Mouse (Mus musculus) embryonic facial prominence, embryonic 14.5 days (tissue): ENCODE measurements around the gene Pcbp4. TPM values are rescaled to one million over a fixed set of nuclear protein-coding genes. Genes with fewer than 3 reads are reported as not detected.
A peak's percentile ranks its signal among the peaks of the same experiment; 100 is the strongest.

Source experiments
- ATAC-seq: fragments of 200-750 bp; cut with Nextera tagmentation; 2 replicates; pipeline ENCODE4 v1.8.0; 2017; ENCODE audit warnings: low read depth, moderate number of reproducible peaks, moderate TSS enrichment
- DNase-seq: peaks from one replicate; pipeline ENCODE4 v3.0.0-alpha.2; 2015; ENCODE audit warnings: low spot score
- H3K27ac ChIP-seq: fragments of 300-500 bp; sonication (generic); replicated peaks from 2 replicates; pipeline ENCODE4 v1.5.1; 2014; ENCODE audit warnings: low read depth, mild to moderate bottlenecking, low read length, moderate library complexity
- H3K27me3 ChIP-seq: fragments of 300-500 bp; sonication (generic); replicated peaks from 2 replicates; pipeline ENCODE4 v1.6.1; 2014; ENCODE audit warnings: low read length; ENCODE audit not compliant: control insufficient read depth, insufficient read depth
- H3K36me3 ChIP-seq: fragments of 300-500 bp; sonication (generic); 2 replicates; pipeline ENCODE4 v1.6.1; 2014; ENCODE audit warnings: low read length, mixed read lengths; ENCODE audit not compliant: control insufficient read depth, insufficient read depth
- H3K4me1 ChIP-seq: fragments of 300-500 bp; sonication (generic); 2 replicates; pipeline ENCODE4 v1.6.1; 2014; ENCODE audit warnings: antibody characterized with exemption, low read length; ENCODE audit not compliant: control insufficient read depth, insufficient read depth
- H3K4me2 ChIP-seq: fragments of 300-500 bp; sonication (generic); 2 replicates; pipeline ENCODE4 v1.6.1; 2014; ENCODE audit warnings: low read depth, mild to moderate bottlenecking, low read length, moderate library complexity, mixed read lengths
- H3K4me3 ChIP-seq: fragments of 300-500 bp; sonication (generic); 2 replicates; pipeline ENCODE4 v1.5.1; 2014; ENCODE audit warnings: low read depth, mild to moderate bottlenecking, low read length
- H3K9ac ChIP-seq: fragments of 300-500 bp; sonication (generic); 2 replicates; pipeline ENCODE4 v1.6.1; 2014; ENCODE audit warnings: low read depth, mild to moderate bottlenecking, low read length, moderate library complexity, mixed read lengths
- H3K9me3 ChIP-seq: fragments of 300-500 bp; sonication (generic); 2 replicates; pipeline ENCODE4 v1.6.1; 2016; ENCODE audit warnings: low read length; ENCODE audit not compliant: control insufficient read depth
- WGBS: fragments of 180-500 bp; shearing (Covaris S2); extraction: QIAGEN DNeasy Blood & Tissue Kit; methylation state at CpG from one replicate; pipeline ENCODE4 v1.1.7; 2014; 5-methylcytosine and 5-hydroxymethylcytosine counted together
- polyA plus RNA-seq: library from polyadenylated mRNA; unstranded; fragments of >200 nt; fragmentation: Nextera tagmentation; extraction: Ambion mirVana; gene quantifications from 2 replicates; pipeline ENCODE4 v1.2.1, GENCODE M21; 2014

Pcbp4 gene
- polyA plus RNA-seq, 1 experiment from 2014 or later, result 90.2 TPM

DNA sequence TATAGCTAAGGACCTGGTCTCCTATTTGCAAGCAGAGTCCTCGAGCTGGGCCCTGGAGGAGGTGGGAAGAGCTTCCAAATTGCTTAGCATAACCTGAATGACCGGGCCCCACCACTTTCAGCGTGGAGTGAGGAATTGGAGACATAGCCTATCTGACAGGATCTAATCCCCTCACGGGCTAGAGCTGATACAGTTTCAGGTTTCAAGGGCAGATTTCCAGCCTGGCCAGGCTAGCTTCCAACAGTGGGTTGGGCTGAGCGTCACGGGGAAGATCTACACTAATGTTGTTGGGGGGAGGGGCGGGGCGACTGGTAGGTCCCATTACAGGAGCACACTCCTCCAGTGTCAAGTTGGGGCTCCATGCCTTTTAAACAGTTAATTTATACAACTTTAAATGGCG lies 2.4 kb upstream of the Pcbp4 start:
- peak overlapping the region; percentile 31 for H3K4me2 ChIP-seq
- ATAC-seq (peak; percentile 17; the same call in 1 of the 2 replicates), DNase-seq (peak; percentile 93)

GRCm38 (mm10) chr9:106451298-106451697 lies 1.8 kb upstream of the Pcbp4 start:
- H3K36me3 ChIP-seq, result no peaks in the 10 kb centered on the region
- 63% methylated on average over 11 of the region's 11 CpGs for WGBS
- ATAC-seq (no peak), DNase-seq (no peak)
- H3K27me3 ChIP-seq, result no peaks in the 10 kb centered on the region
- H3K4me3 ChIP-seq, result no peak overlapping the region
- H3K4me1 ChIP-seq, result peaks cover 64% of the 10 kb centered on the region
- H3K9ac ChIP-seq, result no peak overlapping the region
- H3K27ac ChIP-seq, result peak overlapping the region; percentile 17; the same call in 1 of the 2 replicates
- H3K9me3 ChIP-seq, result no peaks in the 10 kb centered on the region
- peak overlapping the region; percentile 31; the same call in 1 of the 2 replicates for H3K4me2 ChIP-seq

More for the DNA sequence above, 2.4 kb upstream of the Pcbp4 start:
- H3K27ac ChIP-seq, result peak overlapping the region; percentile 56
- H3K9me3 ChIP-seq, result no peaks in the 10 kb centered on the region
- H3K36me3 ChIP-seq, result no peaks in the 10 kb centered on the region
- H3K27me3 ChIP-seq, result no peaks in the 10 kb centered on the region
- H3K4me1 ChIP-seq, result peaks cover 59% of the 10 kb centered on the region
- no peak overlapping the region for H3K4me3 ChIP-seq
- WGBS, result 6% methylated on average over 9 of the region's 9 CpGs
- H3K9ac ChIP-seq, result peak overlapping the region; percentile 12; the same call in 1 of the 2 replicates

GRCm38 (mm10) chr9:106451899-106452298 lies 1.2 kb upstream of the Pcbp4 start:
- no peak for DNase-seq
- H3K4me1 ChIP-seq, result peaks cover 64% of the 10 kb centered on the region
- H3K36me3 ChIP-seq, result no peaks in the 10 kb centered on the region
- whole genome bisulfite sequencing, result 38% methylated on average over 2 of the region's 2 CpGs
- no peaks in the 10 kb centered on the region for H3K9me3 ChIP-seq
- H3K27me3 ChIP-seq, result no peaks in the 10 kb centered on the region
- 0 out of 2 replicates have a peak overlapping the region, but pooled peaks have one; percentile 89 for H3K27ac ChIP-seq
- no peak overlapping the region for H3K4me3 ChIP-seq
- H3K9ac ChIP-seq, result no peak overlapping the region
- ATAC-seq, result no peak
- no peak overlapping the region for H3K4me2 ChIP-seq

DNA sequence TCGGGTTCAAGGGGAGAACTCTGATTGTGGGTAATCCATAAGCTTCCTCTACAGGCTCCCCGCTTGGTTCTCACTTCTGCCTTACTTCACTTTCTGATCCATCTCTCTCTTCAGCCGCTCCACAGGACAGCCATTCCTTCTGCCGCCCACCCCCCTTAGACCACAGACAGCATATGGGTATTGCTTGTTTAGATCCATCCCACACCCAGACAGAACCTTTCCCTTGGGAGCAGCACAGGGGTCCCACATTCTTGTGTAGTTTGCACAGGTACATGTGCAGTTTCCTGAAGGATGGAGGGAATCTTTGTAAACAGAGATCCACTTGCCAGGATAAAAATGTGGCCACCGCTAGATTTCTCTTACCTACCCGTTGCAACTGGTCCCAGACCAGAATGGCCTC lies 740 bp upstream of the Pcbp4 start:
- Histone ChIP-seq H3K36me3 (no peaks in the 10 kb centered on the region), H3K4me1 (peaks cover 67% of the 10 kb centered on the region), H3K9ac (no peak overlapping the region), H3K4me3 (peak overlapping the region; percentile 74), H3K9me3 (no peaks in the 10 kb centered on the region), H3K27ac (peak overlapping the region; percentile 89), H3K27me3 (no peaks in the 10 kb centered on the region), H3K4me2 (peak overlapping the region; percentile 92; the same call in 1 of the 2 replicates)
- DNase-seq (no peak), ATAC-seq (no peak)
- WGBS, result 35% methylated on average over 6 of the region's 6 CpGs

DNA sequence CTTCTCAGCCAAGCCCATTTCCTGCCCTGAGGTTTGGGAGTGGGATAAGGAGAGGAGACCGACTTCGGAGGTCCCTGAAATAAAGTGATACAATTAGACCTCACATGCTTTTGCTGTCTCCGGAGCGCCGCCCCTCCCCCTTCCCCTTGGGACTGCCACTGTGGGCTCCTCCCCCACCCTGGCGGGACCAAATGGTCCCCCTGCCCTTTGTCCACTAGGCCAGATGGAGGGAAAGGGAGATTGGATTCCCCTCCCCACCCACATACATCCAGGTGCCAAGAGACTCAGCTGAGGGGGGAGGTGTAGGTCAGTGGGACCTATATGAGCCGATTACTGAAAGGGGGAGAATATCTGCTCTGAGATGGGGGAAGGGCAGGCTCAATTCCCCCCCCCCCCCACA lies 270 bp upstream of the Pcbp4 start:
- Histone ChIP-seq H3K36me3 (no peaks in the 10 kb centered on the region), H3K27ac (peak overlapping the region; percentile 89), H3K4me1 (peaks cover 70% of the 10 kb centered on the region), H3K4me2 (peak overlapping the region; percentile 92), H3K9ac (peak overlapping the region; percentile 86), H3K4me3 (peak overlapping the region; percentile 74), H3K27me3 (no peaks in the 10 kb centered on the region), H3K9me3 (no peaks in the 10 kb centered on the region)
- WGBS, result 2% methylated on average over 7 of the region's 7 CpGs
- DNase-seq (peak; percentile 56), ATAC-seq (no peak)

DNA sequence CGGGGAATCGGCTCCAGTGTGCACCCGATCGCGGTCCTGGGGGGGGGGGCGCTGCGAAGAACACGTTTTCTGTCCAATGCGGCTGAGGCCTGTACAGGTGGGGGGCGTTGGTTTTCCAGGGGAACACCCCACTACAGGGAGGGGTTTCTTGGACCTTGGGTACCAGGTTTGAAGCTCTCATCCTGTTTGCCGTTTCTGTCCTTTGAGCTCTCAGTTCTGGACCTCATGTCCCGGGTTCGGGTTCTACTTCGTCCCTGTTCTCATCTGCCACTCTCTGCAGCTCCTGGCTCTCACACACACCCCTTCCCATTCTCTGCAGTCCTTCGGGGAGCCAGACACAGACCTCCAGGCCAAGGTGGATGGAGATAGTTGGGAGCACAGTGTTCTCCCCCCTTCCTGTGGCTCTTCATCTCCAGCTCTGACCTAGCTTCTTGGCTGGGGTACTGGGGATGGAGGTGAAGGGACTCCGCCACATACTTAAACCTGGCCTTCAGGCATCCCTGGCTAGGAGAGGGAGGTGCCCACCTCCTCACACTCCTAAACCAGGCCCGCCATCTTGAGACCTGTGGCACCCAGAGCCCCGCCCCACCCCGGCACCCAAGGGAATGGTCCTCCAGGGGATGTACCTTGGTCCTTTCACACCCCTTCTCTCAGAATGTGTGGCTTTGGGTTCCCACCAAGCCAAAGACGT lies 1.1 kb downstream of the Pcbp4 start:
- 0% methylated on average over 10 of the region's 20 CpGs for WGBS
- peaks cover 71% of the 10 kb centered on the region for H3K4me1 ChIP-seq
- H3K27ac ChIP-seq, result peak overlapping the region; percentile 89
- 0 out of 2 replicates have a peak, but pooled peaks have one; percentile 1 for ATAC-seq
- H3K36me3 ChIP-seq, result no peaks in the 10 kb centered on the region
- H3K4me2 ChIP-seq, result peak overlapping the region; percentile 92
- H3K9me3 ChIP-seq, result no peaks in the 10 kb centered on the region
- H3K4me3 ChIP-seq, result peak overlapping the region; percentile 74
- peak; percentile 63 for DNase-seq
- H3K27me3 ChIP-seq, result no peaks in the 10 kb centered on the region
- H3K9ac ChIP-seq, result peak overlapping the region; percentile 86

DNA sequence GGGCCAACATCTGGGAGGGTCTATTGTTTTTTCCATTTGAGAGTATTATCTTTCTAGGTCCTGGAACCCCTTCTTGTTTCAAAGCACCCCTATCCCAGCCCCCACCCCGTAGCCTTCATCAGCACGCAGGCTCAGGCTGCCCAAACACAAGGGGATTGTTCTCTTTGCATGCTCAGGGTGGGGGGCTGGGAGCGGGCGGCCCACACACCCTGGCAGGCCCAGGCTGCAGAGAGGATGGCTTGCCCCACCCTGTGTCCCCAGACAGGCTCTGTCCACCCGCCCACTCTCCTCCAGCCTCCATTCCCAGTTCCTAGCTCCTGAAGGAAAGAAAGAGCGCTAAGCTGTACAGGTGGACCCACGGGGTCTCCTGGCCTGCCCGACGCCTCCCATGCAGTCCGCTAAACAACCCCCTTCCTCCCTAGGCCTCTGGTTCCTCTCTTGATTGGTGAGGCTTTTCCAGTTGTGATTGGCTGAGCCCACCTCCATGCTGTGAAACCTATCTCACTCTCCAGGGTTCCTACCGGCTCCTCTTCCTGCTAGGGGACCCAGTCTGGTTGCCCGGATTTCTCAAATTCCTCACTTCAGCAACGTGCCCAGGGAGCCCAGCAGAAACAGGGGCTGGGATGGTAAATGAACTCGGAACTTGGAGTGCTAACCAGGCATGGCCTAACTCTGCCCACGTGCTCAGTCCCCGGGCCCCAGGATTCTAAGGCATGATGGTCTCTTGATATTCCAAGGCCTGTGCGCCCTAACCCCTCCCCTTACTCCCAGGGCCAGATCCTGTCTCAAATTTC lies 2.0 kb downstream of the Pcbp4 start:
- H3K9me3 ChIP-seq, result no peaks in the 10 kb centered on the region
- peaks cover 4% of the 10 kb centered on the region for H3K36me3 ChIP-seq
- H3K27ac ChIP-seq, result peak overlapping the region; percentile 89
- peak overlapping the region; percentile 92 for H3K4me2 ChIP-seq
- peaks cover 67% of the 10 kb centered on the region for H3K4me1 ChIP-seq
- H3K27me3 ChIP-seq, result no peaks in the 10 kb centered on the region
- peak overlapping the region; percentile 86 for H3K9ac ChIP-seq
- peak; percentile 85 for DNase-seq
- WGBS, result 3% methylated on average over 17 of the region's 17 CpGs
- H3K4me3 ChIP-seq, result peak overlapping the region; percentile 74
- ATAC-seq, result peak; percentile 38

DNA sequence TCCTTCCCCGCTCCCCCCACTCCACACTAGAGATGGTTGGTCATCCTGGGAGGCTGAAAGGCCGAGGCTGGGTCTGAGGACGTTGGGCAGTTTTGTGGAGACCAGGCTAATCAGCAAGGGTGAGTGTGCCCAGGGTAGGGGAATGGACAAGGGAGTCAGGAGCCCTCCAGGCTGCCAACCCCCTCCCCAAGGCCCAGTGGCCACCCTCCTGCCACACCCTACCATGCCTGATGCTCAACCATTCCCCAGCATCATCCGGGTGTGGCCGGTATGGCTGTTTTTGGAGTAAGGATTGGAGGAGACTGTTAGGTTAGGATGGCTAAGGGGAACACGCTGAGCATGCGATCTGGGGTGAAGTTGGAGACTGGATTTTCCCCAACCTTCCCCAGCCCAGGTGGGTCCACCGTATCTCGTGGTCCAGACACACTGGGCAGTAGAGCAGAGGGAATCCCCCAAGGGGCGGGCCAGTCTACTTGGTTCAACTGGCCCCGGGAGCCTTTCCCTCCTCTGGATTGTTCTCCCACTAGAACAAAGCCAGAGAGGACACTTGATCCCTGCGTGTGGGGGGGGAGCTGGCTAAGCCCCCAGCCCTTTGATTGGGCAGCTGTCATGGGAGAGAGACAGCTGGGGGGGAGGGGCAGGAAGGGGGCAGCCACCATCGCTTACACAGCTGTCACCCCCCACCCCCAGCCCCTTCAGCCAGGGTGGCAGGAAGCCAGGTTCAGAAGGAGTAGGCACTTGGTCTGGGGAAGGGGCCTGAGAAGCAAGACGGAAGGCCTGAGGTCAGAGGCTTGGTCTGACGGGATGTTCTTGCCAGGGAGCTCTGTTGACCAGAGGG lies 3.5 kb downstream of the Pcbp4 start:
- ATAC-seq, result peak; percentile 28

More for the DNA sequence above, 3.5 kb downstream of the Pcbp4 start:
- DNase-seq, result peak; percentile 89
- Histone ChIP-seq H3K27me3 (no peaks in the 10 kb centered on the region), H3K36me3 (peaks cover 18% of the 10 kb centered on the region), H3K4me3 (peak overlapping the region; percentile 74), H3K9me3 (no peaks in the 10 kb centered on the region), H3K4me2 (peak overlapping the region; percentile 92), H3K27ac (peak overlapping the region; percentile 89), H3K4me1 (peaks cover 52% of the 10 kb centered on the region), H3K9ac (peak overlapping the region; percentile 86)
- WGBS, result 35% methylated on average over 14 of the region's 15 CpGs
